Mouse (Mus musculus) embryonic facial prominence, embryonic 14.5 days (tissue): ENCODE measurements at regions not wholly inside any gene's neighbourhood (a gene's known extent, or its start where the extent isn't known, plus 50 kb on each side); places are given as distances from the start of the nearest gene placed in this dataset.

Experiments used
- ATAC-seq: fragments of 200-750 bp; cut with Nextera tagmentation; 2 replicates; pipeline ENCODE4 v1.8.0; 2017; ENCODE audit warnings: low read depth, moderate number of reproducible peaks, moderate TSS enrichment
- DNase-seq: peaks from one replicate; pipeline ENCODE4 v3.0.0-alpha.2; 2015; ENCODE audit warnings: low spot score
- H3K27ac ChIP-seq: fragments of 300-500 bp; sonication (generic); replicated peaks from 2 replicates; pipeline ENCODE4 v1.5.1; 2014; ENCODE audit warnings: low read depth, mild to moderate bottlenecking, low read length, moderate library complexity
- H3K27me3 ChIP-seq: fragments of 300-500 bp; sonication (generic); replicated peaks from 2 replicates; pipeline ENCODE4 v1.6.1; 2014; ENCODE audit warnings: low read length; ENCODE audit not compliant: control insufficient read depth, insufficient read depth
- H3K36me3 ChIP-seq: fragments of 300-500 bp; sonication (generic); 2 replicates; pipeline ENCODE4 v1.6.1; 2014; ENCODE audit warnings: low read length, mixed read lengths; ENCODE audit not compliant: control insufficient read depth, insufficient read depth
- H3K4me1 ChIP-seq: fragments of 300-500 bp; sonication (generic); 2 replicates; pipeline ENCODE4 v1.6.1; 2014; ENCODE audit warnings: antibody characterized with exemption, low read length; ENCODE audit not compliant: control insufficient read depth, insufficient read depth
- H3K4me2 ChIP-seq: fragments of 300-500 bp; sonication (generic); 2 replicates; pipeline ENCODE4 v1.6.1; 2014; ENCODE audit warnings: low read depth, mild to moderate bottlenecking, low read length, moderate library complexity, mixed read lengths
- H3K4me3 ChIP-seq: fragments of 300-500 bp; sonication (generic); 2 replicates; pipeline ENCODE4 v1.5.1; 2014; ENCODE audit warnings: low read depth, mild to moderate bottlenecking, low read length
- H3K9ac ChIP-seq: fragments of 300-500 bp; sonication (generic); 2 replicates; pipeline ENCODE4 v1.6.1; 2014; ENCODE audit warnings: low read depth, mild to moderate bottlenecking, low read length, moderate library complexity, mixed read lengths
- H3K9me3 ChIP-seq: fragments of 300-500 bp; sonication (generic); 2 replicates; pipeline ENCODE4 v1.6.1; 2016; ENCODE audit warnings: low read length; ENCODE audit not compliant: control insufficient read depth
- WGBS: fragments of 180-500 bp; shearing (Covaris S2); extraction: QIAGEN DNeasy Blood & Tissue Kit; methylation state at CpG from one replicate; pipeline ENCODE4 v1.1.7; 2014; 5-methylcytosine and 5-hydroxymethylcytosine counted together

GRCm38 (mm10) chr10:38894706-38895105 is 70.6 kb upstream of the Lama4 start:
- no peak overlapping the region for H3K9ac ChIP-seq
- DNase-seq (no peak), ATAC-seq (no peak)
- H3K4me2 ChIP-seq = no peak overlapping the region
- WGBS = 23% methylated on average over 1 of the region's 1 CpGs
- no peaks in the 10 kb centered on the region for H3K27me3 ChIP-seq
- H3K9me3 ChIP-seq = no peaks in the 10 kb centered on the region
- H3K27ac ChIP-seq = no peak overlapping the region
- no peak overlapping the region for H3K4me3 ChIP-seq
- no peaks in the 10 kb centered on the region; the same call in 1 of the 2 replicates for H3K4me1 ChIP-seq
- H3K36me3 ChIP-seq = no peaks in the 10 kb centered on the region

- Histone ChIP-seq H3K36me3 (no peaks in the 10 kb centered on the region), H3K9me3 (no peaks in the 10 kb centered on the region), H3K9ac (no peak overlapping the region), H3K4me1 (no peaks in the 10 kb centered on the region; the same call in 1 of the 2 replicates), H3K27me3 (no peaks in the 10 kb centered on the region), H3K4me2 (no peak overlapping the region), H3K4me3 (no peak overlapping the region), H3K27ac (no peak overlapping the region)
- DNase-seq (no peak), ATAC-seq (no peak)
- 75% methylated on average over 3 of the region's 3 CpGs for WGBS
These were observed 69.7 kb upstream of the Lama4 start for GRCm38 (mm10) chr10:38895656-38896055.

GRCm38 (mm10) chr10:38897573-38897972 is 67.7 kb upstream of the Lama4 start:
- H3K9me3 ChIP-seq = no peaks in the 10 kb centered on the region
- 65% methylated on average over 5 of the region's 5 CpGs for WGBS

GRCm38 (mm10) chr10:38906121-38906520 is 59.2 kb upstream of the Lama4 start:
- H3K4me2 ChIP-seq = no peak overlapping the region
- no peak overlapping the region for H3K9ac ChIP-seq
- ATAC-seq (no peak), DNase-seq (no peak)
- H3K9me3 ChIP-seq = no peaks in the 10 kb centered on the region
- H3K36me3 ChIP-seq = no peaks in the 10 kb centered on the region
- H3K4me1 ChIP-seq = peaks cover 15% of the 10 kb centered on the region
- H3K4me3 ChIP-seq = no peak overlapping the region
- 0 out of 2 replicates have a peak overlapping the region, but pooled peaks have one; percentile 28 for H3K27ac ChIP-seq
- H3K27me3 ChIP-seq = no peaks in the 10 kb centered on the region
- 45% methylated on average over 3 of the region's 3 CpGs for WGBS

More at GRCm38 (mm10) chr10:38897573-38897972, 67.7 kb upstream of the Lama4 start:
- no peak for DNase-seq
- no peaks in the 10 kb centered on the region for H3K27me3 ChIP-seq
- H3K4me1 ChIP-seq = no peaks in the 10 kb centered on the region; the same call in 1 of the 2 replicates
- no peak overlapping the region for H3K9ac ChIP-seq
- ATAC-seq = no peak
- H3K4me3 ChIP-seq = no peak overlapping the region
- H3K36me3 ChIP-seq = no peaks in the 10 kb centered on the region
- H3K27ac ChIP-seq = no peak overlapping the region
- no peak overlapping the region for H3K4me2 ChIP-seq

GRCm38 (mm10) chr10:38907835-38908234 is 57.5 kb upstream of the Lama4 start:
- no peak for DNase-seq
- H3K4me1 ChIP-seq = peaks cover 15% of the 10 kb centered on the region
- no peak for ATAC-seq
- no peaks in the 10 kb centered on the region for H3K36me3 ChIP-seq
- 45% methylated on average over 2 of the region's 2 CpGs for WGBS
- no peak overlapping the region for H3K9ac ChIP-seq
- no peak overlapping the region for H3K4me2 ChIP-seq
- no peak overlapping the region for H3K4me3 ChIP-seq
- H3K9me3 ChIP-seq = no peaks in the 10 kb centered on the region
- no peaks in the 10 kb centered on the region for H3K27me3 ChIP-seq
- peak overlapping the region; percentile 69 for H3K27ac ChIP-seq

GRCm38 (mm10) chr10:38908277-38908676 is 57.0 kb upstream of the Lama4 start:
- Histone ChIP-seq H3K27me3 (no peaks in the 10 kb centered on the region), H3K9me3 (no peaks in the 10 kb centered on the region), H3K36me3 (no peaks in the 10 kb centered on the region), H3K27ac (peak overlapping the region; percentile 69), H3K4me1 (peaks cover 18% of the 10 kb centered on the region), H3K4me2 (0 out of 2 replicates have a peak overlapping the region, but pooled peaks have one; percentile 11), H3K9ac (no peak overlapping the region), H3K4me3 (no peak overlapping the region)
- WGBS = 37% methylated on average over 9 of the region's 9 CpGs
- ATAC-seq (peak; percentile 94), DNase-seq (peak; percentile 97)

GRCm38 (mm10) chr10:38909152-38909732 is 56.1 kb upstream of the Lama4 start:
- H3K4me3 ChIP-seq = no peak overlapping the region
- DNase-seq (peak; percentile 40), ATAC-seq (no peak)
- 62% methylated on average over 1 of the region's 1 CpGs for WGBS
- no peaks in the 10 kb centered on the region for H3K36me3 ChIP-seq
- no peaks in the 10 kb centered on the region for H3K27me3 ChIP-seq
- peak overlapping the region; percentile 69; the same call in 1 of the 2 replicates for H3K27ac ChIP-seq
- H3K9me3 ChIP-seq = no peaks in the 10 kb centered on the region
- H3K9ac ChIP-seq = no peak overlapping the region
- H3K4me2 ChIP-seq = no peak overlapping the region
- peaks cover 18% of the 10 kb centered on the region for H3K4me1 ChIP-seq

GRCm38 (mm10) chr10:38909843-38910242 is 55.5 kb upstream of the Lama4 start:
- DNase-seq (no peak), ATAC-seq (no peak)
- Histone ChIP-seq H3K9me3 (no peaks in the 10 kb centered on the region), H3K27ac (no peak overlapping the region), H3K36me3 (no peaks in the 10 kb centered on the region), H3K9ac (no peak overlapping the region), H3K27me3 (no peaks in the 10 kb centered on the region), H3K4me1 (peaks cover 18% of the 10 kb centered on the region), H3K4me3 (no peak overlapping the region), H3K4me2 (no peak overlapping the region)
- WGBS = 65% methylated on average over 2 of the region's 2 CpGs

GRCm38 (mm10) chr10:38913013-38913412 is 52.3 kb upstream of the Lama4 start:
- no peaks in the 10 kb centered on the region for H3K27me3 ChIP-seq
- H3K9me3 ChIP-seq = no peaks in the 10 kb centered on the region
- 62% methylated on average over 2 of the region's 2 CpGs for WGBS
- no peak overlapping the region for H3K4me2 ChIP-seq
- ATAC-seq (no peak), DNase-seq (peak; percentile 59)
- no peak overlapping the region for H3K9ac ChIP-seq
- no peak overlapping the region for H3K27ac ChIP-seq
- peaks cover 10% of the 10 kb centered on the region for H3K4me1 ChIP-seq
- H3K4me3 ChIP-seq = no peak overlapping the region
- no peaks in the 10 kb centered on the region for H3K36me3 ChIP-seq
